Mouse (Mus musculus) embryonic facial prominence, embryonic 13.5 days (tissue): ENCODE measurements around the gene Cnst. TPM values are rescaled to one million over a fixed set of nuclear protein-coding genes. Genes with fewer than 3 reads are reported as not detected.

Experiments
- ATAC-seq: fragments of 200-750 bp; cut with Nextera tagmentation; 2 replicates; pipeline ENCODE4 v1.8.0; 2017; ENCODE audit warnings: low read depth; ENCODE audit not compliant: insufficient number of reproducible peaks, insufficient read depth, low FRiP score, low TSS enrichment
- H3K27ac ChIP-seq: fragments of 300-500 bp; sonication (generic); 2 replicates; pipeline ENCODE4 v1.5.1; 2015; ENCODE audit warnings: moderate library complexity, mild to moderate bottlenecking, inconsistent platforms
- H3K27me3 ChIP-seq: fragments of 300-500 bp; sonication (generic); 2 replicates; pipeline ENCODE4 v1.6.1; 2015; ENCODE audit warnings: mild to moderate bottlenecking, inconsistent platforms
- H3K36me3 ChIP-seq: fragments of 300-500 bp; sonication (generic); 2 replicates; pipeline ENCODE4 v1.6.1; 2015; ENCODE audit warnings: mild to moderate bottlenecking, inconsistent platforms
- H3K4me1 ChIP-seq: fragments of 300-500 bp; sonication (generic); 2 replicates; pipeline ENCODE4 v1.6.1; 2015; ENCODE audit warnings: inconsistent platforms
- H3K4me2 ChIP-seq: fragments of 300-500 bp; sonication (generic); 2 replicates; pipeline ENCODE4 v1.6.1; 2015; ENCODE audit warnings: moderate library complexity, mild to moderate bottlenecking, inconsistent platforms
- H3K4me3 ChIP-seq: fragments of 300-500 bp; sonication (generic); 2 replicates; pipeline ENCODE4 v1.5.1; 2015; ENCODE audit warnings: mild to moderate bottlenecking, inconsistent platforms
- H3K9ac ChIP-seq: fragments of 300-500 bp; sonication (generic); 2 replicates; pipeline ENCODE4 v1.6.1; 2015; ENCODE audit warnings: mild to moderate bottlenecking, inconsistent platforms
- H3K9me3 ChIP-seq: fragments of 300-500 bp; sonication (generic); 2 replicates; pipeline ENCODE4 v1.6.1; 2016; ENCODE audit warnings: inconsistent platforms
- WGBS: fragments of 180-500 bp; shearing (Covaris S2); methylation state at CpG from one replicate; pipeline ENCODE4 v1.1.7; 2015; ENCODE audit warnings: mixed read lengths; 5-methylcytosine and 5-hydroxymethylcytosine counted together
- polyA plus RNA-seq: library from polyadenylated mRNA; unstranded; fragments of >200 nt; fragmentation: Nextera tagmentation; extraction: Ambion mirVana; gene quantifications from 2 replicates; pipeline ENCODE4 v1.2.1, GENCODE M21; 2015

The Cnst gene
- polyA plus RNA-seq, 1 experiment from 2014 or later, result 17.4 TPM

DNA sequence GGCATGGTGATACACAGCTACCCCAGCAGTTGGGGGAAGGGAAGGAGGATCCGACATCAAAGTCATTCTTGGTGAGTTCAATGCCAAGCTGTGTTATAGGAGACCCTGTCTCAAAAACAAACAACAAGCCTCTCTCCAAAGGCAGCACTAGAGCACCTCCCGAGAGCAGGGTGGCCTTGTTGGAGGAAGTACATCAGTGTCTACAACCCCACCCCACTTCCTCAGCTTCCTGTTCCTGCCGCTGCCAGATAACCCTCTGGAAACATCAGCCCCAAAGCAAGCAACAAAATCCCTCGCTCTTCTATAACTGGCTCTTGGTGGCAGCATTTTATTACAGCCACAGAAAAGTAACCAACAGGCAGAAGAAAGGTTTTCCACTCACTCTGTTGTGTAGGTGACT lies 104.1 kb downstream of the Cnst start:
- Histone ChIP-seq H3K27ac (no peak overlapping the region), H3K4me2 (no peak overlapping the region), H3K9me3 (no peaks in the 10 kb centered on the region), H3K9ac (no peak overlapping the region), H3K27me3 (no peaks in the 10 kb centered on the region), H3K4me1 (peaks cover 5% of the 10 kb centered on the region; the same call in 1 of the 2 replicates), H3K4me3 (no peak overlapping the region), H3K36me3 (no peaks in the 10 kb centered on the region)
- ATAC-seq, result no peak
- 65% methylated on average over 4 of the region's 4 CpGs for WGBS

DNA sequence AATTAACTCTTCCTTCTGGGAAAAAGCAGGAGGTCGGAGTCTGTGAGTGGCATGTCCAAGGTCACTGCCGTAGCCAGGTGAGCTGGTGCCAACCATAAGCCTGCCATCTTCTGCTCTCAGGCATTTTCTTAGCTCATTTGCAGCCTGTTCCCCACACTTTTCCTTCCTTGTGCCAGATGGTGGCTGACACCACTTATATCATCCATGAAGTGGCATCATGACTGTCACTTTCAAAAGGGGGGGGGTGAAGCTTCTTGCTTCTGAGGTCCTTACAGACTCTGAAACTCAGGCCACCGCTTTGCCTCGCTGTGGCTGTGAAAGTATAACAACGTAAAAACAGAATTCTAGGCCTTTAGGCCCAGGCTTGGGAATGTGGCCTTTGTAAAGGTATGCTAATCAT lies 105.1 kb downstream of the Cnst start:
- H3K4me3 ChIP-seq, result no peak overlapping the region
- 83% methylated on average over 5 of the region's 5 CpGs for WGBS
- no peak overlapping the region for H3K9ac ChIP-seq
- H3K27ac ChIP-seq, result no peak overlapping the region
- H3K9me3 ChIP-seq, result no peaks in the 10 kb centered on the region
- no peaks in the 10 kb centered on the region for H3K4me1 ChIP-seq
- H3K4me2 ChIP-seq, result no peak overlapping the region
- no peaks in the 10 kb centered on the region for H3K27me3 ChIP-seq
- no peak for ATAC-seq
- H3K36me3 ChIP-seq, result no peaks in the 10 kb centered on the region

DNA sequence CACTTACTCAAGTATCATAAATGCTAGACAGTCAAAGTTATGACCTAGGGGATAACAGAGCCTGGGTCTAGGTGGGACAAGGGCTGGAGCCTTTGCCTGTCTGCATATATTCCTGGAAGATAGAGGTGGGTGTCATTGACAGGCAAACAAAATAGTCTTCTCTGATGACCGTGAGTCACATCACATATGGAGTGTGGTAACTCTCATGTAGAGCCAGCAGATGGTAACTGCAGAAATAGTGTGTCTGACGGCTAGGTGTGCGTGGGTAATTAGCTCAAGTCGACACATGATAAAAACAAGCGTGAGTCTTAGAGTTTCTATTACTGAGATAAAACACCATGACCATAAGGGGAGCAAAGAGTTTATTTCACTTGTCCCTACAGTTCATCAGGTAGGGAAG lies 116.9 kb downstream of the Cnst start:
- WGBS, result 85% methylated on average over 5 of the region's 5 CpGs
- no peaks in the 10 kb centered on the region for H3K4me1 ChIP-seq
- no peak overlapping the region for H3K9ac ChIP-seq
- no peak overlapping the region for H3K27ac ChIP-seq
- no peak for ATAC-seq
- no peaks in the 10 kb centered on the region for H3K9me3 ChIP-seq
- no peak overlapping the region for H3K4me3 ChIP-seq
- H3K4me2 ChIP-seq, result no peak overlapping the region
- H3K27me3 ChIP-seq, result no peaks in the 10 kb centered on the region
- no peaks in the 10 kb centered on the region for H3K36me3 ChIP-seq

DNA sequence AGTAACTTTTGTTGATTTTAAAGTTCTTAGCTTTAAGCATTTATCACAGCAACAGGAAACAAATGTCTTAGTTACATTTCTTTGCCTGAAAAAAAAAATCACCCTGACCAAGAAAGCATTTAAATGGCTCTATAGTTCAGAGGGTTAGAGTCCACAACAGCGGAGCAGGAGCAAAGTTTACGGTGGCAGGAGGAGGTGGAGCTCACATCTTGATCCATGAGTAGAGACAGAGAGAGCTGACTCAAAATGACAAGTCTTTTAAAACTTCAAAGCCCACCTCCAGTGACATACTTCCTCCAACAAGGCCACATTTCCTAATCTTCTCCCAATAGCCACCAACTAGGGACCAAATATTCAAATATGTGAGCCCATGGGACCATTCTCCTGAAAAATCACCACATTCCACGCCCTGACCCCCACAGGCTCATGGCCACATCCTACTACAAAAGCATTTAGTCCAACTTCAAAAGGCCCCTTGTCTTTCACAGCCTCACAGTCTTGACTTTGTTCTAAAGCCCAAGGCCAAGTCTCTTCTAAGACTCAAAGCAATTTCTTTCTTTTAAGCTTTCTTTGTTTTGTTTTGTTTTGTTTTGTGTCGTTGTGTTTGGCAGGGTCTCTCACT lies 118.2 kb downstream of the Cnst start:
- Histone ChIP-seq H3K27ac (no peak overlapping the region), H3K27me3 (no peaks in the 10 kb centered on the region), H3K4me3 (no peak overlapping the region), H3K9me3 (no peaks in the 10 kb centered on the region), H3K9ac (no peak overlapping the region), H3K36me3 (no peaks in the 10 kb centered on the region), H3K4me2 (no peak overlapping the region), H3K4me1 (peaks cover 6% of the 10 kb centered on the region)
- ATAC-seq, result no peak
- 70% methylated on average over 4 of the region's 4 CpGs for WGBS

DNA sequence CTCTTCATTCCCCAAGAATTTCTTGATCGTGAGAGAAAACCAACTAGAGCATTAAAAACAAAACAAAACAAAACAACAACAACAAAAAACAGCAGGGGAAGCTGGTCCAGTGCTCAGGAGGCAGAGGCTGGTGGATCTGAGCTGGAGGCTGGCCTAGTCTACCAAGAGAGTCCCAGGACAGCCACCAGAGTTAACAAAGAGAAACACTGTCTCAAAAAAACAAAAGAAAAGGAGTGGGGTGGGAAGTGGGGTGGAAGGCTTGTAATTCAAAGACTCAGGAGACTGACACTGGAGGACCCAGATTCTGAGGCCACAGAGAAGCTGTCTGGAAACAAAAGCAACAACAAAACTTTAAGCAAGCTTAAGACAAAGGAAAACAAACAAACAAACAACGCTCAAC lies 120.8 kb downstream of the Cnst start:
- WGBS, result 61% methylated on average over 2 of the region's 2 CpGs
- Histone ChIP-seq H3K4me1 (peaks cover 12% of the 10 kb centered on the region), H3K4me3 (no peak overlapping the region), H3K27ac (no peak overlapping the region), H3K36me3 (0 out of 2 replicates have a peak, but pooled peaks cover 9% of the 10 kb centered on the region), H3K27me3 (no peaks in the 10 kb centered on the region), H3K4me2 (peak overlapping the region; percentile 72), H3K9me3 (no peaks in the 10 kb centered on the region), H3K9ac (peak overlapping the region; percentile 49)
- ATAC-seq, result no peak

DNA sequence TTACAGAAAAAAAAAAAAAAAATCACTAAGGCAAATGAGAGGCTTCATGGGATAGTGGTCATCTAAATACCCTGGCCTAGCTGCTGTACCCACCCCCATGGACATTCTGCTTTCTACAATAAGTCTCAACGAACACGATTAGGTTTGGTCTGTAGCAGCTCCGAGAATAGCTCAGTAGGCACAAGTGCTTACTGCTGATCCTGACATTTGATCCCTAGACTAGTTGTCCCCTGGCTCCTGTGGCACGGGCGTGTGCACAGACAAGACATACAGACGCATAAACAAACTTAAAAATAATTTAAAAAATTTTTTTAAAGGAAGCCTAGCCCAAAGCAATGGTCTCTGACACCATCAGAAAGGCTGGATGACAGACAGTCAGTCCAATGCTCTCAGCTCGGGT lies 121.3 kb downstream of the Cnst start:
- H3K4me3 ChIP-seq, result peak overlapping the region; percentile 80
- H3K9me3 ChIP-seq, result no peaks in the 10 kb centered on the region
- WGBS, result 2% methylated on average over 7 of the region's 7 CpGs
- peak overlapping the region; percentile 72 for H3K4me2 ChIP-seq
- 0 out of 2 replicates have a peak, but pooled peaks cover 13% of the 10 kb centered on the region for H3K36me3 ChIP-seq
- ATAC-seq, result no peak
- peak overlapping the region; percentile 78 for H3K27ac ChIP-seq
- H3K4me1 ChIP-seq, result peaks cover 12% of the 10 kb centered on the region
- peak overlapping the region; percentile 90 for H3K9ac ChIP-seq
- no peaks in the 10 kb centered on the region for H3K27me3 ChIP-seq

DNA sequence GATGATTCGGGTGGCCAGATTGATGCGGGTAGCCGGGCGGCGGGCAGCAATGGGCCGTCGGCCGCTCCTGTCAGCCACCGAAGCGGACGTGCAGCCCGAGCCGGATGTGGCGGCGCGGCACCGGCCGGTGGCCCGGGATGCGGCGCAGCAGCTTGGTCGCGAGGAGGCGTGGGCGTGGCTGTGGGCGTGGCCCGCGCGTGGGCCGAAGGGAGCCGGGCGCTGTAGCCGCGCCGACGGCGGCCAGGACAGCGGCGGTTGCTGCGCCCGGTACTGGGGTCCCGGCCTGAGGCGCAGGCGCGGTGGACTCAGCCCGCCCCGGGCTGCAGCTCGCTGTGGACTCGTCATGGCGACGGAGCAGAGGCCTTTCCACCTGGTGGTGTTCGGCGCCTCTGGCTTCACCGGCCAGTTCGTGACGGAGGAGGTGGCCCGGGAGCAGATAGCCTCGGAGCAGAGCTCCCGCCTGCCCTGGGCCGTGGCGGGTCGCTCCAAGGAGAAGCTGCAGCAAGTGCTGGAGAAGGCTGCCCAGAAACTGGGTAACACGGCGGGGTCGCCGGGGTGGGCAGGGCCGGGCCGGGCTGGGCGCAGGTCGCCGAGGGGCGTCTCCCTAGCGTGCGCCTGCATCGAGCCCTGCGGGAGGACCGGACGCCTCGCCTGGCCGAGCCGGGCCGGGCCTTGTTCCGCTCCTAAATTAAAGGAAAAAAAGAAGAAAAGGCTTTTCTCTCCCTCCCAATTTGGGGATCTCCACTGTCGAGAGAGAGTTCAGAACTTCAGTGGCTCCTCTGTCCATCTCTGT lies 122.0 kb downstream of the Cnst start, which contains the start of gene Sccpdh:
TSS of gene Sccpdh (plus strand) at position 198 of the 793 bp plus-strand sequence.
- peak within 1 kb of the TSS; percentile 90 for H3K9ac ChIP-seq
- peaks cover 17% of the 10 kb centered on the region; the same call in 1 of the 2 replicates for H3K36me3 ChIP-seq
- peaks cover 12% of the 10 kb centered on the region for H3K4me1 ChIP-seq
- no peaks in the 10 kb centered on the region for H3K27me3 ChIP-seq
- peak; percentile 90 for ATAC-seq
- peak within 1 kb of the TSS; percentile 78 for H3K27ac ChIP-seq
- WGBS, result under 1% methylated on average over 83 of the region's 84 CpGs
- H3K9me3 ChIP-seq, result no peaks in the 10 kb centered on the region
- H3K4me2 ChIP-seq, result peak within 1 kb of the TSS; percentile 72
- peak within 1 kb of the TSS; percentile 80 for H3K4me3 ChIP-seq

DNA sequence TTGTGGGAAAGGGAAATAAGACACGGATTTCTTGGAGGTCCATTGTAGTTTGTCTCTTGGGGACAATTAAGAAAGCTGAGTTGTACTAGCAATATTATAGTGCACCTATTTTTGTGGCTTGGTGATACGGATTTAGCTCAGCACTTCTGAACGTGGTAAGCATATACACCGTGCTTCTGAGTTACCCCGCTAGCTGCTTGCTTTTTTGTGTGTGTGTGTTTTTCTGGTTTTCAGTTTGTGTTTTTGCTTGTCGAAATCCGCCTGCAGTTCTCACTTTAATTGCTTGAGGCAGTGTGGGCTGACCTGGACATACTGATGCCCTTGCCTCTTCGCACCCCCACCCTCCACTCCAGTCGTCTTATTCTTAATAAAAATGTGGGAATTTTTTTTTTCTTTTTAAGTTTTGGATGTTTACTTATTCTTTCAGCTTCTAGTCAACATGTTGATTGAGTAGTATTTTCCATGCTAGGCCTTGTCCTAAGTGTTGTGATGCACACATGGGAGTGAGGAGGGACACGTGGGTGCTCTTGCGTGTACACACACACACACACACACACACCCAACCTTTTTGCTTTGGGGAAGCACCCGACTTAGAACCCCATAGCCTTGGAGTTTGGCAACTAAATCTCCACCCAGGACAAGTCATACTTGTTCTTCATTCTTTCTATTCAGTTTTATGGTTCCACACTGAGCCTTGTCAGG lies 122.8 kb downstream of the Cnst start:
- Histone ChIP-seq H3K36me3 (peaks cover 24% of the 10 kb centered on the region), H3K27me3 (no peaks in the 10 kb centered on the region), H3K9me3 (no peaks in the 10 kb centered on the region), H3K4me2 (peak overlapping the region; percentile 72), H3K9ac (peak overlapping the region; percentile 90), H3K4me3 (peak overlapping the region; percentile 80), H3K27ac (peak overlapping the region; percentile 78; the same call in 1 of the 2 replicates), H3K4me1 (peaks cover 12% of the 10 kb centered on the region)
- no peak for ATAC-seq
- WGBS, result 18% methylated on average over 12 of the region's 12 CpGs

DNA sequence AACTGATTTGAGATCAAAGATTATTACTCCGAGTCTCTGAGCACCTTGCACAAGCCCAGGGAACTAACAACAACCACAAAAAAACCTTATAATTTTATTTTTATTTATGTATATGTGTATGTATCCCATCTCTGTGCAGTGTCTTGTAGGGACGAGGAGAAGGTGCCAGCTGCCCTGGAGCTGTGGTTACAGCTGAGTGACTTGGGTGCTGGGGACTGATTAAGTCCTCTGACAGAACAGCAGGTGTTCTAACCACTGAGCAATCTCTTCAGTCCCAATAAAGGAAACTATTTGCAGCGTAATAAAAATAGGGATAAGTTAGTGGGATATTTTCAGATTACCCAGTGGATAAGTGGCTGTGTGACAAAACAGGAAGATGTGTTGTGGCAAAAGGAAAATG lies 128.2 kb downstream of the Cnst start:
- ATAC-seq, result no peak
- peaks cover 7% of the 10 kb centered on the region for H3K4me1 ChIP-seq
- no peaks in the 10 kb centered on the region for H3K9me3 ChIP-seq
- no peak overlapping the region for H3K27ac ChIP-seq
- WGBS, result 93% methylated on average over 3 of the region's 3 CpGs
- H3K4me3 ChIP-seq, result no peak overlapping the region
- no peak overlapping the region for H3K4me2 ChIP-seq
- H3K27me3 ChIP-seq, result no peaks in the 10 kb centered on the region
- H3K36me3 ChIP-seq, result peaks cover 60% of the 10 kb centered on the region
- no peak overlapping the region for H3K9ac ChIP-seq

DNA sequence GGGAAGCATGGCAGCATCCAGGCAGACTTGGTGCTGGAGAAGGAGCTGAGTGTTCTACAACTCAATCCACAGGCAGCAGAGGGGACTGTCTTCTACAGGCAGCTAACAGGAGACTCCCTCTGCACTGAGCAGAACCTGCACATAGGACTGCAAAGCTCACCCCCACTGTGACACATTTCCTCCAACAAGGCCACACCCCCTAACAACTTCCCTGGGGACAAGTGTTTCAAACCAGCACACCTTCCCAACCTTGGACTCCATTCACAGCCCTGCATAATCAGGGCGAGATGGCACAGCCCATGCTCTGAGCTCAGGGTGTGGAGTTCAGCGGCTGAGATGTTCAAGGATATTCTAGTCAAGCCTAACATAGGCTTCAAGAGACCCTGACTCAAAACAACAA lies 130.9 kb downstream of the Cnst start:
- ATAC-seq, result no peak
- peaks cover 74% of the 10 kb centered on the region for H3K36me3 ChIP-seq
- no peak overlapping the region for H3K9ac ChIP-seq
- H3K4me2 ChIP-seq, result no peak overlapping the region
- H3K4me1 ChIP-seq, result no peaks in the 10 kb centered on the region
- H3K4me3 ChIP-seq, result no peak overlapping the region
- 90% methylated on average over 2 of the region's 2 CpGs for WGBS
- H3K27me3 ChIP-seq, result no peaks in the 10 kb centered on the region
- no peaks in the 10 kb centered on the region for H3K9me3 ChIP-seq
- H3K27ac ChIP-seq, result no peak overlapping the region
